Mouse (Mus musculus) olfactory bulb, adult 2 months (tissue): ENCODE results near the gene Arl15.

Source experiments
- CTCF ChIP-seq: fragments of 200-500 bp; IDR thresholded peaks from 2 replicates; pipeline ENCODE4 v1.5.1; 2012; ENCODE audit warnings: low read depth, mild to moderate bottlenecking, low read length, moderate library complexity; ENCODE audit not compliant: insufficient read depth
- POLR2A ChIP-seq: fragments of 200-500 bp; IDR thresholded peaks from 2 replicates; pipeline ENCODE4 v1.6.1; 2012; ENCODE audit warnings: mild to moderate bottlenecking, low read depth, low read length, moderate library complexity; ENCODE audit not compliant: insufficient read depth

- TF ChIP-seq POLR2A (no peak), CTCF (no peak)
Observed at GRCm38 (mm10) chr13:113846413-113846812, 52.1 kb downstream of the Arl15 start.
